Mouse (Mus musculus) bone marrow, adult 2 months (tissue): ENCODE results near the gene Piga.

Experiments used
- CTCF ChIP-seq: fragments of 200-500 bp; IDR thresholded peaks from 2 replicates; pipeline ENCODE4 v1.5.1; 2011; ENCODE audit warnings: low read length, control low read depth; ENCODE audit not compliant: control insufficient read depth, insufficient read depth
- POLR2A ChIP-seq: fragments of 200-500 bp; IDR thresholded peaks from 2 replicates; pipeline ENCODE4 v1.6.1; 2011; ENCODE audit warnings: low read depth, mild to moderate bottlenecking, control low read depth, low read length, borderline replicate concordance; ENCODE audit not compliant: control insufficient read depth

DNA sequence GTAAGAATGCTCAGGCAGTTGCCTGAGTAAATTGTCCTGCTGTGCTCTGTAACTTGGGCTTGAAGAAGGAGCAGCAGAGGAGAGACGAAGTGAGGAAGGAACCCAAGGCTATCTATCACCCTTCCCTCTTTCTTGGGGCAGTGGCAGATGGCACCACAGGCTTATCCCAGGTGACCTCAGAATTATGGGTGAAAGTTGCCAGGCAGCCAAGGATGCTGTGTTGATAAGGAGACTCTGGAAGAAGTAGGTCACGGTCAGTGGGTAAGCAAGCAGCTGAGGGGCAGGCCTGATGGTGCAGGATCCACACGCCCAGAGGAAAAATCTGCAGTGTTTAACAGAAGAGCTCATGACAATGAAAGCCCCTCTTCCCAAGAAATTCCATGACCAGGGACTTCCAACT lies 21.7 kb downstream of the Piga start:
- TF ChIP-seq POLR2A (no peak), CTCF (no peak)
